Mouse (Mus musculus): ENCODE measurements around the gene Col5a2. TPM values are rescaled to one million over a fixed set of nuclear protein-coding genes. Genes with fewer than 3 reads are reported as not detected.

The Col5a2 gene
- polyA plus RNA-seq (2014; fragmentation: Illumina TruSeq; extraction: RNeasy Lipid Tissue Mini Kit (QIAGEN cat#74804); ENCODE audit: low read depth, low replicate concordance) = 48.9 TPM

DNA sequence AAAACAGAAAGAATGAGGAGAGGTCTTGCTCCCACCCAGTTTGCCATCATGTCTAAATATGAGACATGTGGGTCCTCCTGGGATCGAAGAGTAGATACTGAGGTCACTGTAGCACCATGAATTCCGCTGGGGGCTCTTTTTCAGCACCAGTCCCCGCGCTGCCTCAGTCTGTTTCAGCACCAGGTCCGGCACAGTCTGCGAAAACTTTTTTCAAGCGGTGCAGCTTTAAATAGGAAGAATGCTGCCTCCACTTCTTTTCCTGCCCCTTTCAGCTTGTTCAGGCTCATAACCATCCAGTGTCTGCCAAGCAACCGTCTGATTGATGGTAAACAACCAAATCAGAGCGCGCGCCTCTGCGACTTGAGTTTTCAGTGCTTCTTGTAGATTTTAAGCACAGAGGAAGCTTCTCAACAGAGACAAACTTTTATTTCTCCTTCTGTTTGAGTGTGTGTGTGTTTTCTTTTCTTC lies at the start of gene Col5a2:
TSS of gene Col5a2 (minus strand) at position 418 of the 468 bp plus-strand sequence.

Other genes with a start within 250 kb of the Col5a2 start
- 796 TPM for gene Col3a1, start 191.7 kb downstream of the Col5a2 start, polyA plus RNA-seq (2014; fragmentation: Illumina TruSeq; extraction: RNeasy Lipid Tissue Mini Kit (QIAGEN cat#74804); ENCODE audit: low read depth, low replicate concordance)

All from sigmoid colon, adult 10 weeks (tissue).